25 mouse cellular contexts compared by ENCODE assay signal in the genomic region with DNA sequence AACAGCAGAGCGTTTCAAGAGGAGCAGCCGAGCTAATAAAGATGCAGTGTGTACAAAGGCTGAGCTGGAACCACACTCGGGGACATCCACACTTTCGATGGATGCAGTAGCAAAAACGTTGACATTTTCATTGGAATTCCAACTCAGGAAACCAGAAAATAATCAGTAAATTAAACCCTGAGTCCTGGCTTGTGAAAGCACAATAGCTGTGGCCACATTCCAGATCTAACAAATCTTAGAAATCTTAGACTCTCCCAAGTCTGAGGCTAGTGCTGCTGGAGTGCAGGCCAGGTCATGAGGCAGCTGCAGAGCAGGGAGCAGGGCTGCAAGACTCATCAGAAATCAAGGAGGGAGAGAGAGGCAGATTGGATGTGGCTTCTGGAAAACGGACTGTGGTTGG. TPM values are rescaled to one million over a fixed set of nuclear protein-coding genes. Genes with fewer than 3 reads are reported as not detected.
A peak's percentile ranks its signal among the peaks of the same experiment; 100 is the strongest.
DNase-seq lines count a peak whose midpoint lies in the region; ATAC-seq and TF ChIP-seq lines count a peak whose summit lies in the region.
"Had no signal": no experiment of that assay in that cellular context is flagged by ENCODE, and none has a peak within 500 bp of the region (broad histone marks: within the 10 kb centered on the region; RNA-seq: fewer than 3 reads in every experiment).

No protein-coding gene starts in this region.

- H3K27me3 ChIP-seq in cerebellum, adult 2 months (ENCODE audit: control insufficient read depth, insufficient read depth, low read length) = no peaks in the 10 kb centered on the region
- H3K27me3 ChIP-seq in kidney, postnatal 0 days (ENCODE audit: insufficient read depth, low read length) = no peaks in the 10 kb centered on the region
- no peaks in the 10 kb centered on the region for H3K27me3 ChIP-seq in forebrain, embryonic 10.5 days (ENCODE audit: poor library complexity, severe bottlenecking)
- H3K27me3 ChIP-seq: CH12.LX; embryonic facial prominence, embryonic 13.5 days; embryonic facial prominence, embryonic 15.5 days; forebrain, embryonic 13.5 days; forebrain, embryonic 15.5 days had no signal

- peak overlapping the region; percentile 34; the same call in 1 of the 2 replicates for H3K27ac ChIP-seq in cerebellum, adult 2 months (ENCODE audit: insufficient read depth, low read length)
- no peak overlapping the region for H3K27ac ChIP-seq in kidney, postnatal 0 days
- no peak overlapping the region for H3K27ac ChIP-seq in forebrain, embryonic 10.5 days
- H3K27ac ChIP-seq: embryonic facial prominence, embryonic 13.5 days; embryonic facial prominence, embryonic 15.5 days; forebrain, embryonic 13.5 days; forebrain, embryonic 15.5 days had no signal

- no peak overlapping the region for H3K4me2 ChIP-seq in kidney, postnatal 0 days (ENCODE audit: low read length)
- H3K4me2 ChIP-seq: embryonic facial prominence, embryonic 13.5 days; embryonic facial prominence, embryonic 15.5 days; forebrain, embryonic 13.5 days; forebrain, embryonic 15.5 days had no signal

- TF ChIP-seq CTCF in cerebellum, adult 2 months (IDR thresholded peaks at IDR 0.05; ENCODE audit: borderline replicate concordance, insufficient read depth, low read depth, low read length) = no peak
- TF ChIP-seq CTCF in kidney, postnatal 0 days (IDR thresholded peaks at IDR 0.05; ENCODE audit: low read depth) = no peak

- H3K4me1 ChIP-seq in cerebellum, adult 2 months (ENCODE audit: control insufficient read depth, insufficient read depth, low read length) = peaks cover 38% of the 10 kb centered on the region
- peaks cover 4% of the 10 kb centered on the region for H3K4me1 ChIP-seq in kidney, postnatal 0 days (replicated peaks; ENCODE audit: insufficient read depth, low read length)
- peaks cover 30% of the 10 kb centered on the region for H3K4me1 ChIP-seq in forebrain, embryonic 10.5 days
- H3K4me1 ChIP-seq: embryonic facial prominence, embryonic 15.5 days had no signal

- no peaks in the 10 kb centered on the region for H3K36me3 ChIP-seq in kidney, postnatal 0 days (ENCODE audit: insufficient read depth, low read length)
- no peaks in the 10 kb centered on the region for H3K36me3 ChIP-seq in forebrain, embryonic 10.5 days (replicated peaks)
- H3K36me3 ChIP-seq: embryonic facial prominence, embryonic 13.5 days; embryonic facial prominence, embryonic 15.5 days; forebrain, embryonic 15.5 days; G1E had no signal

- 28% methylated on average over 6 of the region's 6 CpGs for WGBS in cerebellum, adult 2 months
- 51% methylated on average over 6 of the region's 6 CpGs for WGBS in kidney, postnatal 0 days
- 85% methylated on average over 6 of the region's 6 CpGs for WGBS in forebrain, embryonic 10.5 days

- ATAC-seq in kidney, postnatal 0 days (replicated peaks; ENCODE audit: low FRiP score, low read depth) = no peak
- ATAC-seq: CD4-positive, CD25-positive, alpha-beta regulatory T cell, adult 4 months; forebrain, embryonic 13.5 days; forebrain, embryonic 15.5 days; forebrain, postnatal 0 days had no signal

- no peak for TF ChIP-seq POLR2A in cerebellum, adult 2 months (IDR thresholded peaks at IDR 0.05; ENCODE audit: borderline replicate concordance, insufficient read depth, low read length)

- no peak overlapping the region for H3K9ac ChIP-seq in kidney, postnatal 0 days (ENCODE audit: low read depth, low read length)
- H3K9ac ChIP-seq: embryonic facial prominence, embryonic 13.5 days; embryonic facial prominence, embryonic 15.5 days; forebrain, embryonic 13.5 days; forebrain, embryonic 15.5 days; forebrain, postnatal 0 days had no signal

- DNase-seq in cerebellum, adult 2 months = no peak
- no peak for DNase-seq in cerebellum, adult 11-12 months
- DNase-seq in heart, adult 11 months = peak; percentile 87
- no peak for DNase-seq in heart, adult 8-10 months (ENCODE audit: low spot score)
- DNase-seq in kidney, postnatal 0 days (ENCODE audit: low spot score) = peak; percentile 68
- DNase-seq in kidney, adult 8-10 months = no peak
- no peak for DNase-seq in forebrain, embryonic 10.5 days (ENCODE audit: extremely low spot score, low spot score)
- DNase-seq: adrenal gland, adult 2 months; adrenal gland, postnatal 10 days; adrenal gland, postnatal 25 days; B cell, adult 2 months; cerebellum, adult 11 months; cerebellum, adult 8-10 months; cerebellum, adult 9-11 months; cerebellum, postnatal 14 days; embryo, embryonic 11 days; forebrain, postnatal 0 days had no signal

- no peaks in the 10 kb centered on the region for H3K9me3 ChIP-seq in kidney, postnatal 0 days (replicated peaks; ENCODE audit: low read length)
- H3K9me3 ChIP-seq in forebrain, embryonic 10.5 days = 0 out of 2 replicates have a peak, but pooled peaks cover 3% of the 10 kb centered on the region
- H3K9me3 ChIP-seq: embryonic facial prominence, embryonic 13.5 days; embryonic facial prominence, embryonic 15.5 days; forebrain, embryonic 13.5 days; forebrain, embryonic 15.5 days had no signal

- no peak overlapping the region for H3K4me3 ChIP-seq in cerebellum, adult 2 months (replicated peaks; ENCODE audit: insufficient read depth, low read depth, low read length)
- no peak overlapping the region for H3K4me3 ChIP-seq in kidney, postnatal 0 days (replicated peaks; ENCODE audit: low read depth, low read length)
- no peak overlapping the region for H3K4me3 ChIP-seq in forebrain, embryonic 10.5 days
- H3K4me3 ChIP-seq: embryonic facial prominence, embryonic 13.5 days; embryonic facial prominence, embryonic 15.5 days; erythroblast, embryonic 14.5 days; forebrain, embryonic 13.5 days; forebrain, embryonic 15.5 days had no signal

RNA-seq across cellular contexts. Expression of gene Chn2, which starts 24.5 kb away (rescaled TPM):
- 574 and 684 TPM in 2 replicates for polyA plus RNA-seq in cerebellum, adult 2 months (2012; rRNA removed)
- 1 to 10 TPM; 2.7 to 5.1 (median 2.9) TPM for total RNA-seq in heart, adult 8-10 months (2022)
- 16.3 and 16.8 TPM in 2 replicates for polyA plus RNA-seq in kidney, postnatal 0 days (2015; fragmentation: Nextera tagmentation; extraction: Ambion mirVana)
- 9.5 and 10.6 TPM in 2 replicates for polyA plus RNA-seq in forebrain, embryonic 10.5 days (2016; fragmentation: Nextera tagmentation; extraction: Ambion mirVana)
- total RNA-seq: CH12.LX had no signal
- polyA plus RNA-seq: erythroblast, embryonic 14.5 days; G1E had no signal

Comparison
In these comparisons a context has a peak if more than half of its experiments do, and no peak if none do; other contexts are left out.
1. DNase-seq: peak in heart, adult 11 months (single experiment) and kidney, postnatal 0 days (single experiment); none in cerebellum, adult 2 months (0 of 2), cerebellum, adult 11-12 months (single experiment), heart, adult 8-10 months (single experiment), kidney, adult 8-10 months (0 of 2) and forebrain, embryonic 10.5 days (single experiment).
2. RNA of gene Chn2, which starts 24.5 kb away (polyA plus RNA-seq): 574 to 684 TPM in cerebellum, adult 2 months; 16.3 to 16.8 TPM in kidney, postnatal 0 days and 9.5 to 10.6 TPM in forebrain, embryonic 10.5 days; every median in the first group is over 10 times any median in the second.